Mouse (Mus musculus): Measurements from ENCODE around the gene Nxt2.

DNA sequence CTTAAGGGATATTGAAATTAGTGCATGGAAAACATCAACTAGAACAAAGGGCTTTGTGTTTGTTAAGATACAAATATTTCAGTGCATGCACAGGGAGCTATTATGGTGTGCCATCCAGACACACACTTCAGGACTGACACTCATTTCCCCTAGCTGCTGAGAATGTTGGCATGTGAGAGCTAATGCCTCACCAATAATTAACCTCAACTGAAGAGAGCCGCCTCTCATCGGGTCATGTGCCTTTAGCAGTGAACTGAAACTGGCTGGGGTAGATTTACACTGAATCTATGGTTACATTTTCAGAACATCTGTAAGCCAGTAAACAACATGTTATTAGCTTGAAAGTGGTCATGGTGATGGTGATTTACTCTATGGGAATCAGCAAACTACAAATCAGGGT is 44.5 kb upstream of the Nxt2 start:
- TF ChIP-seq EP300 (IDR thresholded peaks at IDR 0.05) (no peak), CTCF (IDR thresholded peaks at IDR 0.05) (no peak)
